8 mouse cellular contexts compared by ENCODE assay signal in the genomic region with DNA sequence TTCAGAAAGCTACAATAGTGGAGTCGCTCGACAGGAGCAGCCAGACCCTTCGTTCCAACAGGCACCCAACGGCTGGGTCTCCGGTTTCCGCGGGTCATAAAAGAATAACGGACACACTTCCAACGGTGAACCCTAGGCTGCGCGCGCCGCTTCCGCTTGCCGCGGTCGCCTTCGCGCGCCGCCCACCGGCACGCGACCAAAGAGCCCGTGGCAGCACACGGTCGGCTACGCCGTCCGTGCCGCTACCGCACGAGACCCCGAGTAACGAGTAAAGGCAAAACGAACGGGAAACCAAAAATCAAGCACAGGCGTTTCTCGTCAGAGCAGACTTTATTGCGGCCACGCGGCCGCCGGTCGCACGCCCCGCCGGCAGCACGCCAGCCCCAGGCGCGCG. TPM values are rescaled to one million over a fixed set of nuclear protein-coding genes. Genes with fewer than 3 reads are reported as not detected.
DNase-seq lines count a peak whose midpoint lies in the region; ATAC-seq and TF ChIP-seq lines count a peak whose summit lies in the region.

No protein-coding gene starts in this region.

- H3K27me3 ChIP-seq in heart, embryonic 11.5 days (ENCODE audit: control insufficient read depth, insufficient read depth, low read length) = no peaks in the 10 kb centered on the region
- no peaks in the 10 kb centered on the region for H3K27me3 ChIP-seq in liver, embryonic 15.5 days
- H3K27me3 ChIP-seq in neural tube, embryonic 11.5 days (ENCODE audit: control insufficient read depth, insufficient read depth, low read length) = no peaks in the 10 kb centered on the region
- H3K27me3 ChIP-seq in stomach, postnatal 0 days (ENCODE audit: control insufficient read depth, insufficient read depth, low read length) = no peaks in the 10 kb centered on the region

- peak overlapping the region; percentile 76 for H3K4me2 ChIP-seq in heart, embryonic 11.5 days
- peak overlapping the region; percentile 75 for H3K4me2 ChIP-seq in liver, embryonic 15.5 days
- H3K4me2 ChIP-seq in neural tube, embryonic 11.5 days (ENCODE audit: low read depth) = peak overlapping the region; percentile 59
- peak overlapping the region; percentile 55 for H3K4me2 ChIP-seq in stomach, postnatal 0 days (replicated peaks; ENCODE audit: low read depth)

- no peak for TF ChIP-seq CTCF in embryonic fibroblast, embryonic 13.5 days (IDR thresholded peaks at IDR 0.05; ENCODE audit: borderline replicate concordance, insufficient read depth, low read length)
- TF ChIP-seq CTCF in stomach, postnatal 0 days (IDR thresholded peaks at IDR 0.05; ENCODE audit: low read depth) = peak; percentile 40

- H3K27ac ChIP-seq in embryonic fibroblast, embryonic 13.5 days (ENCODE audit: insufficient read depth, low read length) = peak overlapping the region; percentile 89
- H3K27ac ChIP-seq in heart, embryonic 11.5 days (ENCODE audit: low read depth, low read length) = peak overlapping the region; percentile 99
- peak overlapping the region; percentile 100 for H3K27ac ChIP-seq in liver, embryonic 15.5 days (replicated peaks)
- H3K27ac ChIP-seq in neural tube, embryonic 11.5 days (ENCODE audit: low read depth, low read length) = peak overlapping the region; percentile 91
- peak overlapping the region; percentile 98 for H3K27ac ChIP-seq in stomach, postnatal 0 days (replicated peaks)

- peak; percentile 44; the same call in 1 of the 2 replicates for ATAC-seq in heart, embryonic 11.5 days (replicated peaks; ENCODE audit: insufficient number of reproducible peaks, low FRiP score, low TSS enrichment)
- peak; percentile 40 for ATAC-seq in liver, embryonic 15.5 days (ENCODE audit: insufficient read depth)
- ATAC-seq in neural tube, embryonic 11.5 days (ENCODE audit: insufficient read depth, low FRiP score, low TSS enrichment) = peak; percentile 36
- ATAC-seq in stomach, postnatal 0 days (ENCODE audit: low FRiP score, low TSS enrichment) = peak; percentile 37

- peak overlapping the region; percentile 97 for H3K9ac ChIP-seq in heart, embryonic 11.5 days (ENCODE audit: low read depth, low read length)
- peak overlapping the region; percentile 89 for H3K9ac ChIP-seq in liver, embryonic 15.5 days
- H3K9ac ChIP-seq in neural tube, embryonic 11.5 days (ENCODE audit: low read length) = peak overlapping the region; percentile 83
- peak overlapping the region; percentile 84 for H3K9ac ChIP-seq in stomach, postnatal 0 days (ENCODE audit: low read length)

- peak overlapping the region; percentile 80 for H3K4me3 ChIP-seq in embryonic fibroblast, embryonic 13.5 days (ENCODE audit: insufficient read depth, low read length)
- H3K4me3 ChIP-seq in heart, embryonic 11.5 days (ENCODE audit: low read depth, low read length) = peak overlapping the region; percentile 100
- peak overlapping the region; percentile 95 for H3K4me3 ChIP-seq in liver, embryonic 15.5 days (replicated peaks)
- H3K4me3 ChIP-seq in neural tube, embryonic 11.5 days (ENCODE audit: low read depth, low read length) = peak overlapping the region; percentile 91
- H3K4me3 ChIP-seq in stomach, postnatal 0 days (ENCODE audit: low read depth, low read length) = peak overlapping the region; percentile 99

- no peaks in the 10 kb centered on the region for H3K36me3 ChIP-seq in heart, embryonic 11.5 days (ENCODE audit: control insufficient read depth, insufficient read depth, low read length)
- peaks cover 5% of the 10 kb centered on the region for H3K36me3 ChIP-seq in liver, embryonic 15.5 days (replicated peaks)
- H3K36me3 ChIP-seq in neural tube, embryonic 11.5 days (ENCODE audit: control insufficient read depth, insufficient read depth, low read length) = no peaks in the 10 kb centered on the region
- no peaks in the 10 kb centered on the region for H3K36me3 ChIP-seq in stomach, postnatal 0 days (ENCODE audit: control insufficient read depth, insufficient read depth, low read length)

- no peaks in the 10 kb centered on the region; the same call in none of the 2 replicates for H3K4me1 ChIP-seq in embryonic fibroblast, embryonic 13.5 days (ENCODE audit: control insufficient read depth, insufficient read depth, low read length)
- H3K4me1 ChIP-seq in heart, embryonic 11.5 days (ENCODE audit: control insufficient read depth, insufficient read depth, low read length) = peaks cover 15% of the 10 kb centered on the region
- peaks cover 60% of the 10 kb centered on the region for H3K4me1 ChIP-seq in liver, embryonic 15.5 days (replicated peaks)
- peaks cover 6% of the 10 kb centered on the region; the same call in 1 of the 2 replicates for H3K4me1 ChIP-seq in neural tube, embryonic 11.5 days (ENCODE audit: control insufficient read depth, insufficient read depth, low read length)
- H3K4me1 ChIP-seq in stomach, postnatal 0 days (replicated peaks; ENCODE audit: control insufficient read depth, insufficient read depth) = no peaks in the 10 kb centered on the region; the same call in 1 of the 2 replicates

- WGBS in heart, embryonic 11.5 days (ENCODE audit: insufficient replicate concordance) = under 1% methylated on average over 49 of the region's 52 CpGs
- WGBS in liver, embryonic 15.5 days (ENCODE audit: insufficient replicate concordance) = under 1% methylated on average over 52 of the region's 52 CpGs
- under 1% methylated on average over 49 of the region's 52 CpGs for WGBS in neural tube, embryonic 11.5 days
- under 1% methylated on average over 47 of the region's 52 CpGs for WGBS in stomach, postnatal 0 days

- DNase-seq in CD4-positive, CD25-positive, alpha-beta regulatory T cell, adult 2 months (ENCODE audit: low read depth, low spot score) = peak; percentile 91
- peak; percentile 91 for DNase-seq in brain, adult 2 months (ENCODE audit: low read depth, low spot score)
- peak; percentile 91 for DNase-seq in kidney, postnatal 10 days
- peak; percentile 86 for DNase-seq in neural tube, embryonic 11.5 days (ENCODE audit: low spot score)
- peak; percentile 86 for DNase-seq in stomach, postnatal 0 days (ENCODE audit: low spot score)

- no peaks in the 10 kb centered on the region for H3K9me3 ChIP-seq in heart, embryonic 11.5 days (replicated peaks; ENCODE audit: control insufficient read depth, low read length)
- H3K9me3 ChIP-seq in liver, embryonic 15.5 days (replicated peaks) = no peaks in the 10 kb centered on the region
- H3K9me3 ChIP-seq in neural tube, embryonic 11.5 days (ENCODE audit: control insufficient read depth, low read length) = no peaks in the 10 kb centered on the region
- no peaks in the 10 kb centered on the region for H3K9me3 ChIP-seq in stomach, postnatal 0 days (ENCODE audit: control insufficient read depth, low read length)

- no peak for TF ChIP-seq EP300 in stomach, postnatal 0 days (optimal IDR thresholded peaks at IDR 0.05)

- TF ChIP-seq POLR2A in embryonic fibroblast, embryonic 13.5 days (IDR thresholded peaks at IDR 0.05; ENCODE audit: low read depth, low read length) = no peak; the same call in none of the 2 replicates

RNA-seq across cellular contexts. Expression of a gene that starts 0.6 kb away (rescaled TPM):
- polyA plus RNA-seq in embryonic fibroblast, embryonic 13.5 days (2011; ENCODE audit: insufficient read length, low read depth, missing spikeins) = 71.2 and 73.8 TPM in 2 replicates
- 13.0 and 14.2 TPM in 2 replicates for polyA plus RNA-seq in heart, embryonic 11.5 days (2014; fragmentation: Nextera tagmentation; extraction: Ambion mirVana)
- 7.6 and 8.8 TPM in 2 replicates for polyA plus RNA-seq in liver, embryonic 15.5 days (2015; fragmentation: Nextera tagmentation; extraction: Ambion mirVana)
- polyA plus RNA-seq in neural tube, embryonic 11.5 days (2014; fragmentation: Nextera tagmentation; extraction: Ambion mirVana) = 17.6 and 18.7 TPM in 2 replicates
- 9.6 and 9.9 TPM in 2 replicates for polyA plus RNA-seq in stomach, postnatal 0 days (2015; fragmentation: Nextera tagmentation; extraction: Ambion mirVana)

RNA-seq across cellular contexts. Expression of a gene that starts 43.5 kb away (rescaled TPM):
- 1.5 and 1.6 TPM in 2 replicates for polyA plus RNA-seq in embryonic fibroblast, embryonic 13.5 days (2011; ENCODE audit: insufficient read length, low read depth, missing spikeins)
- polyA plus RNA-seq in heart, embryonic 11.5 days (2014; fragmentation: Nextera tagmentation; extraction: Ambion mirVana) = 4.0 and 4.2 TPM in 2 replicates
- 1.3 and 1.4 TPM in 2 replicates for polyA plus RNA-seq in liver, embryonic 15.5 days (2015; fragmentation: Nextera tagmentation; extraction: Ambion mirVana)
- polyA plus RNA-seq in neural tube, embryonic 11.5 days (2014; fragmentation: Nextera tagmentation; extraction: Ambion mirVana) = 12.9 and 13.7 TPM in 2 replicates
- polyA plus RNA-seq in stomach, postnatal 0 days (2015; fragmentation: Nextera tagmentation; extraction: Ambion mirVana) = 3.7 and 3.8 TPM in 2 replicates

RNA-seq across cellular contexts. Expression of a gene that starts 43.7 kb away (rescaled TPM):
- 6.6 and 8.6 TPM in 2 replicates for polyA plus RNA-seq in embryonic fibroblast, embryonic 13.5 days (2011; ENCODE audit: insufficient read length, low read depth, missing spikeins)
- 4.7 and 5.4 TPM in 2 replicates for polyA plus RNA-seq in heart, embryonic 11.5 days (2014; fragmentation: Nextera tagmentation; extraction: Ambion mirVana)
- 13.2 and 23.3 TPM in 2 replicates for polyA plus RNA-seq in liver, embryonic 15.5 days (2015; fragmentation: Nextera tagmentation; extraction: Ambion mirVana)
- polyA plus RNA-seq in neural tube, embryonic 11.5 days (2014; fragmentation: Nextera tagmentation; extraction: Ambion mirVana) = 10.5 and 13.2 TPM in 2 replicates
- polyA plus RNA-seq in stomach, postnatal 0 days (2015; fragmentation: Nextera tagmentation; extraction: Ambion mirVana) = 4.3 and 5.6 TPM in 2 replicates

Comparison
In these comparisons a context has a peak if more than half of its experiments do, and no peak if none do; other contexts are left out.
1. Peak in every context shown above with its lines: DNase-seq, ATAC-seq, H3K4me3 ChIP-seq and H3K27ac ChIP-seq.